Mouse (Mus musculus): Measurements from ENCODE around the gene Grik5.
"Not testable (repeated sequence)": the region's sequence is repeated elsewhere in the genome, so short reads cannot be mapped to it uniquely, and the experiment has no call there.

Gene Grik5

DNA sequence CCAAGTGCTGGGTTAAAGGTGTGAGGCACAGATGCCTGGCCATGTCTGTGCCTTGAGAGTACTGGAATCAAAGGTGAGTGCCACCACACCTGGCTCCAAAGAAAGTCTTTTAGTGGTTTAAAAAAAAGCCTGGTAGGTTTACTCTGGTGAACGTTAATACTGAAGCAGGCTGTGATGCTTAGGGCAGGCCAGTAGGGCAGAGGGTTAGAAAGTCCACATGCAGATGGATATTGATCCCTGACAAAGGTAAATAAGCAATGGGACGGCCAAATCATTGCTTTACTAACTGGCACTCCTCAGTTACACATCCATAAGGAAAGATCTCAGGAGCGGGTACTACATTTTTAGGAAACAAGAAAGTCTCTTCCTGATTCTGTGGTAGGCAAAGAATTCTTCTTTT lies 19.6 kb downstream of the Grik5 start:
- in situ Hi-C loops (cut with MboI; ENCODE audit: low pct_unique_long_range_greater_than_20kb in 1 of 2, low sequenced_read_pairs in 2 of 2, unreplicated experiment in 1 of 2) = no loop called here

GRCm38 (mm10) chr7:25049295-25049930 lies 22.7 kb downstream of the Grik5 start:
- in situ Hi-C loops (cut with MboI; ENCODE audit: low pct_unique_long_range_greater_than_20kb in 1 of 2, low sequenced_read_pairs in 2 of 2, unreplicated experiment in 1 of 2) = no loop called here

DNA sequence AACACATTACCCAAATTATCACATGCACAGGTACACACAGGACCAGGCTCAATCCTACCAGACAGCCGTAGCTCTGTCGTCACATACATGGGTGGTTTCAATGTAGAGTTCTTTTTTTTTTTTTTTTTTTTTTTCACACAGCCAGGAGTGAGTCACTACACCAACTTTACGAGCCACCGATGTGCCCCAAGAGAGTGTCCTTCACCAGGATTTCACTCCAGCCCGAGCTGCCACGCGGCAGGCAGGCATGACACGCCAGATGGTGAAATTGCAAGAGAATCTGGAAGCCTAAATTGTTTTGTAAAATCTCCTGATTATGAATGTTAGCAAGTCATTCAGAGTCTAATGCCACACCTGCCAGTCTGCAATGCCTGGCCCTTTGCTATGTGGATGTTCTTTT lies 24.8 kb downstream of the Grik5 start:
- in situ Hi-C loops (cut with MboI; ENCODE audit: low pct_unique_long_range_greater_than_20kb in 1 of 2, low sequenced_read_pairs in 2 of 2, unreplicated experiment in 1 of 2) = no loop called here

DNA sequence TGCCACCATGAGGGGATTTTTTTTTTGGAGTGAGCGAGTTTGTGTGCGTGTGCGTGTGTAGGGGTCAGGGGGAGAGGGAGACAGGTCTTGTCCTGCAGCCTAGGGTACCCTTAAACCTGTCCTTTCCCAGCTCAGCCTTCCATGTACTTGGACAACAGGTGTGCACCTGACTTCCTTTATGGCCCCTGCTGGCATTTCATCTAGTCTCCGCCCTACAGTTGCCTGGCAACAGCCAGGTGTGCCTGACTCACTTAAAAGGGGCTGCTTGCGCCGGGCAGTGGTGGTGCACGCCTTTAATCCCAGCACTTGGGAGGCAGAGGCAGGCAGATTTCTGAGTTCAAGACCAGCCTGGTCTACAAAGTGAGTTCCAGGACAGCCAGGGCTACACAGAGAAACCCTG lies 27.5 kb downstream of the Grik5 start:
- in situ Hi-C loops (cut with MboI; ENCODE audit: low pct_unique_long_range_greater_than_20kb in 1 of 2, low sequenced_read_pairs in 2 of 2, unreplicated experiment in 1 of 2) = not testable (repeated sequence)

DNA sequence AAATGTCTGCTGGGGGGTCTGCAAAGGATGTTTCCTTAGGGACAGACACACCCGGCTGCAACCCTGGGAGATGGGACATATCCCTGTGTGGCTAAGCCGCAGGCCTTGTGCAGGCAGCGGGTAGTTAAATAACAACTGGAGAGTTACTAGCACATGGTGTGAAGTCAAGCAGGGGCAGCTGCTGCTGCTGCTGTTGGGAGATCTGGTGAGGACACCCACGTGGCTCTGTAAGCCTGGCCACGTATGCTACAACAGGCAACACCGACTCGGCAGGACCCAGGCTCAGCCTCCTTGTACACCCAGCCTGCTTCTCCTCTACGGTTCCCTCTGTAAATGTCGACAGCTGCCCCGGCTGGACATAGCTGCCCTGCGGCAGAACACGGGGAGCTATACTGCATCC lies 30.2 kb downstream of the Grik5 start:
- in situ Hi-C loops (cut with MboI; ENCODE audit: low pct_unique_long_range_greater_than_20kb in 1 of 2, low sequenced_read_pairs in 2 of 2, unreplicated experiment in 1 of 2) = no loop called here

- in situ Hi-C loops (cut with MboI; ENCODE audit: low pct_unique_long_range_greater_than_20kb in 1 of 2, low sequenced_read_pairs in 2 of 2, unreplicated experiment in 1 of 2) = no loop called here
These were observed 36.2 kb downstream of the Grik5 start for GRCm38 (mm10) chr7:25035916-25036315.

GRCm38 (mm10) chr7:25034796-25035195 lies 37.4 kb downstream of the Grik5 start:
- in situ Hi-C loops (cut with MboI; ENCODE audit: low pct_unique_long_range_greater_than_20kb in 1 of 2, low sequenced_read_pairs in 2 of 2, unreplicated experiment in 1 of 2) = no loop called here

DNA sequence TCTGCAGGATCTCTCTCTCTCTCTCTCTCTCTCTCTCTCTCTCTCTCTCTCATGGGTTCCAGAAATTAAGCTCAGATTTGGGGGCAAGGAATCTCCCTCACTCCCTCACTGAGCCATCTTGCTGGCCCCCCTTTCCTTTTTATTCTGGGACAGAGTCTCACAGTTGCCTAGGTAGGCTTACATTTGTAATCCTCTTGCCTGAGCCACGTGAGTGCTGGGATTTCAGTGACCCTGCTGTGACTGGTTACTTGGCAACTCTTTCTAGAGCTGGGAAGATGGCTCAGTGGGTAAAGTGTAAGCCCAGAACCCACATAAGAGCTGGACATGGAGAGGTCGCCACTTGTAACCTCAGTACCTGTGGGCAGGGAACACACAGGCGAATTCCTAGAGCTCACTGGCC lies 40.6 kb downstream of the Grik5 start:
- in situ Hi-C loops (cut with MboI; ENCODE audit: low pct_unique_long_range_greater_than_20kb in 1 of 2, low sequenced_read_pairs in 2 of 2, unreplicated experiment in 1 of 2) = no loop called here

DNA sequence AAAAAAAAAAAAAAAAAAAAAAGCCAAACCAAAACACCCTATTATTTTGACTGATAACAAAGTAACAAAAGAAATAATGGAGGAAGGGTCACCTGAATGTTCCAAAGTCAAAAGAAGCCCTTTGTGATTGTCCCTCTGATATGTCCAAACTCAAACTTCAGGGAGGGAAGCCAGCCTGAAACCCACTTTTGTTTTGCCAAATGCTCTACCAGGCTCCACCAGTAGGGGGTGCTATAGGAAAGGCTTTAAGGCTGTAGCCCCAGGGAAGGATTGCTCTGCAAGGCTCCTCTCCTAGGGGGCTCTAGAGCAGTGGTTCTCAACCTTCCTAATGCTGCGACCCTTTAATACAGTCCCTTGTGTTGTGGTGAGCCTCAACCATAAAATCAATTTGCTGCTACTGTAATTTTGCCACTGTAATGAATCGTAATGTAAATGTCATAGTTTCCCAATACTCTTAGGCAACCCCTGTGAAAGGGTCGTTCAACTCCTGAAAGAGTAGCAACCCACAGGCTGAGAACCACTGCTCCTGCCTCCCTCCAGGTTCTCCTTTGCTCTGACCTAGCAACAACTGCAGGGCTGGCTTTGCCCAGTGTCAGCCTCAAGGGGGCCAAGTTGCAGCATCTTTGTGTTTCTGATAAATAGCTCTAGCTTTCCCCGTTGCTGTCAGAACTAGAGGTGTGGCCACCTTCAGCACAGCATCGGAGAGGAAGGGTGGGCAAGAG lies 42.0 kb downstream of the Grik5 start:
- in situ Hi-C loops (cut with MboI; ENCODE audit: low pct_unique_long_range_greater_than_20kb in 1 of 2, low sequenced_read_pairs in 2 of 2, unreplicated experiment in 1 of 2) = no loop called here

DNA sequence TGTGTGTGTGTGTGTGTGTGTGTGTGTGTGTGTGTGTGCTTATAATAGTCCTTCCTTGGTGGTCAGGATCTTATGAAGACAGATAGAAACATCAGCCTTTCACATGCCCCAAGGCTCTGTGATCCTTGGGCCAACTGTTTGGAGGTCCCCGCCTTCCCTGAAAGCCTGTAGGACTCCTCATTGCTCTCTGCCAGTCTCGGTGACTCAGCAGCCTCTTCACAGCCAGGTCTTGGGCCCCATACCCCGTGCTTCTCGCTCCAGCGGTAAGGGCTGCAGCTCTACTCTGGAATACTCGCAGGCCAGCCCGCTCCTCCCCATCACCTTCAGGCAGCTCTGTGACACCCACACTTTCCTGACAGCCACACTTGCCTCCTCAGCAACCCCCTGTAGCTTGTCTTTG lies 45.7 kb downstream of the Grik5 start:
- in situ Hi-C loops (cut with MboI; ENCODE audit: low pct_unique_long_range_greater_than_20kb in 1 of 2, low sequenced_read_pairs in 2 of 2, unreplicated experiment in 1 of 2) = no loop called here

DNA sequence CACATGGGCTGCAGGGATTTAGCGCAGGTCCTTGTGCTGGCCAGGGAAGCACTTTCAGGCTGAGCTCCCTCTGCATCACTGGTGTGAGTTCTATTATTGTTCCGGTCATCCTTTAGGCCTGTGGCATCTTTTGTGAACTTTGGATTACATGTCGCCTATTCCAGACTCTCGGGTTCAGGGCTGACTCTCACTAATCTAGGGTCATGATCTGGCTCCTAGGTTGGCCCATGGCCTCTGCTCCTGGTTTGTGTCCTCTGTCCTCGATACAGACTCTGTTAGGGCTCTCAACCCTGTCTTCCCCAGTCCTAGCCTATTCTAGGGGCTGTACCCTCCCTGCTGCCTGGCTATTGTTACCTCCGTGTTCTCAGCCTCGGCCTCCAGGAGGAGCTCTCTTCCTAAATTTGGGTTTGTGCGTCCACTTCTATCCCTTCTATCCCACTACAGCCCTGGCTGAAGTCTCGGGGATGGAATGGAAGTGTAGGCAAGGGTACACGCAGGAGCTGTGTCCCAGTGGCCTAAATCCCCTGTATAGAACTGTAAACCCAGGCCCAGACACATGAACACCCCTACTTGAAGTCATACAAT lies 46.2 kb downstream of the Grik5 start:
- in situ Hi-C loops (cut with MboI; ENCODE audit: low pct_unique_long_range_greater_than_20kb in 1 of 2, low sequenced_read_pairs in 2 of 2, unreplicated experiment in 1 of 2) = no loop called here

- in situ Hi-C loops (cut with MboI; ENCODE audit: low pct_unique_long_range_greater_than_20kb in 1 of 2, low sequenced_read_pairs in 2 of 2, unreplicated experiment in 1 of 2) = loop anchor here in 1 of 2 experiments (25.0 kb wide), 1 partner anchor 101 kb away; no protein-coding TSS in a partner anchor
These were observed 60.6 kb downstream of the Grik5 start for GRCm38 (mm10) chr7:25011592-25011991.

DNA sequence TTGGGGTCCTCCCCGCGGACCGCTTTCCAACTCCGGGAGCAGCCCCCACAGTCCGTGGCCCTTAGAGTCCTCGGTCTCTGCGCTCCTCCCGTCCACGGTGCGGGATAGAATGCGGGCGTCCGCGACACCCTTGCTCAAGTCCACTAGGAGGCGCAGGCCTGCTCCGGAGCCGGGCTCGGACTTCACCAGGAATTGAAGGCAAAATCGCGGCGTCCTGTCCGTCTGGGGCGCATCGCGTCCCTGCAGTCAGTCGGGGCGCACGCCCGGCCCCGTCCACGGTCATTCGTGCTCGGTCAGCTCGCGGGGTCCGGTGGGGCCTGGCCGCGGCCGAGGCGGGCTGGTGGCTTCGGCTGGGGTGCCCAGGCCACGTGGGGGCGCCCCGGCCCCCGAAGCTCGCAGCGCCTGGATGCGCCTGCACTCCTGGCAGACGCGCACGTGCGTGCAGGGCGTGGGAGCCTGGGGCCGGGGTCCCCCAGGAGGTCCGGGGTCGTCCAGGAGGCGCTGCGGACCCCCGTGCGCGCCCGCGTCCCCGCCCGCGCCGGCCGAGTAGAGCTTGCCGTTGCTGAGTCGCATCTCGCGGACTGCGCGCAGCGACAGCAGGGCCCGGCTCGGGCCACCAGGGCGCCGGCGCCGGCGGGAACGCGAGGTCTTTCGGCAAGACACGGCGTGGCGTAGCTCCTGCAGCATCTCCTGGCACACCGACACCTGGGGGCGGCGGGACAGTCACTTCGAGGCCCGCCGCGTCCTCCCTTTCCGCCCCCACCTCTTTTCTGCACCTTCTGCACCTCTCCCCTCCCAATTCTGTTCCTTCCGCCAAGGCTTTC lies 61.8 kb downstream of the Grik5 start:
- in situ Hi-C loops (cut with MboI; ENCODE audit: low pct_unique_long_range_greater_than_20kb in 1 of 2, low sequenced_read_pairs in 2 of 2, unreplicated experiment in 1 of 2) = loop anchor here in 1 of 2 experiments (25.0 kb wide), 1 partner anchor 102 kb away; no protein-coding TSS in a partner anchor

DNA sequence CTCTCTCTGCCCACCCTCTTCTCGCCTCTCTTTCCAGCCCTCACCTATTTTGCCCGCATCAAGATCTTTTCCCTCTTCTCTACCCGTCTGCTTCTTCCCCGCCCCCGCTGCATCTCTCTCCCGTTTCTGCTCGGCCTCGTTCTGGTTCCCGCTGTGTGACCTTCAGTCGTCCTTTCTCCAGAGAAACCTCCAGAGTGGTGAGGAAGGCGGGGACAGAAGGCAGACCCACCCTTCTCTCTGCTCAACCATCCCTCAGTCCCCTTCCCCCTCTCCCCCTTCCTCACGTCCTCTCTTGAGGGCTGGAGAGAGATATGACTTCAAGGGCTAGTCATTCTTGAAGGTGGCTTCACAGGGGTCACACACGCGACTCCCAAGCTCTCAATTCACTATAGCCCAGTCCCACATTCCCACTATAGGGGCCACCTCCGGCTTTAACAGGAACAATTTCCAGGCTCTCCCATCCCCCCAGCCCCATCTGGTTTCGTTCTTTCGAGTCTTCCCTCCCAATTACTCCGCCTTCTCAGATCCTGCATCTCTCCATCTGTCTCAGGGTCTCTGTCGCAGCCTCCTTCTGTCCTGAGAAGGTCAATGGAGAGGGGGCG lies 62.9 kb downstream of the Grik5 start:
- in situ Hi-C loops (cut with MboI; ENCODE audit: low pct_unique_long_range_greater_than_20kb in 1 of 2, low sequenced_read_pairs in 2 of 2, unreplicated experiment in 1 of 2) = loop anchor here in 1 of 2 experiments (25.0 kb wide), 1 partner anchor 103 kb away; no protein-coding TSS in a partner anchor

DNA sequence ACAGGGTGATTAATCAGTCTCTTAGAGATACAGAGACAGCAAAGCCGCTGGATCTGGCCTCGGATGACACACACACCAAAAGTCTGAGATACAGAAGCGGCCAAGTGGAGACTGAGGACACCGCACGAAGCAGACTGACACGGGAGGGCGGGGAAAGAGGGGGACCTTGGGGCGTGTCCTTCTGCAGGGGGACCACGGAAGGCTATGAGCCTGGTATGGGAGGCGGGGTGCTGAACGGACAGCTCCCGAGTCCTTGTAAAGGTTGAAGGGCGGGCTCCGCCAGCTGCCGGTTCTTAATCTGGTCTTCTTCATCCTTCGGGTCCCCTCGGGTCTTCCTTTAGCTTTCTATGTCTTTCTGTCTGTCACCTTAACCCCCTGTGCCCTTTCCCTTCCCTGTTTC lies 63.5 kb downstream of the Grik5 start:
- in situ Hi-C loops (cut with MboI; ENCODE audit: low pct_unique_long_range_greater_than_20kb in 1 of 2, low sequenced_read_pairs in 2 of 2, unreplicated experiment in 1 of 2) = loop anchor here in 1 of 2 experiments (25.0 kb wide), 1 partner anchor 104 kb away; no protein-coding TSS in a partner anchor

- in situ Hi-C loops (cut with MboI; ENCODE audit: low pct_unique_long_range_greater_than_20kb in 1 of 2, low sequenced_read_pairs in 2 of 2, unreplicated experiment in 1 of 2) = loop anchor here in 1 of 2 experiments (25.0 kb wide), 1 partner anchor 105 kb away; no protein-coding TSS in a partner anchor
These were observed 64.4 kb downstream of the Grik5 start for GRCm38 (mm10) chr7:25007609-25008374.

DNA sequence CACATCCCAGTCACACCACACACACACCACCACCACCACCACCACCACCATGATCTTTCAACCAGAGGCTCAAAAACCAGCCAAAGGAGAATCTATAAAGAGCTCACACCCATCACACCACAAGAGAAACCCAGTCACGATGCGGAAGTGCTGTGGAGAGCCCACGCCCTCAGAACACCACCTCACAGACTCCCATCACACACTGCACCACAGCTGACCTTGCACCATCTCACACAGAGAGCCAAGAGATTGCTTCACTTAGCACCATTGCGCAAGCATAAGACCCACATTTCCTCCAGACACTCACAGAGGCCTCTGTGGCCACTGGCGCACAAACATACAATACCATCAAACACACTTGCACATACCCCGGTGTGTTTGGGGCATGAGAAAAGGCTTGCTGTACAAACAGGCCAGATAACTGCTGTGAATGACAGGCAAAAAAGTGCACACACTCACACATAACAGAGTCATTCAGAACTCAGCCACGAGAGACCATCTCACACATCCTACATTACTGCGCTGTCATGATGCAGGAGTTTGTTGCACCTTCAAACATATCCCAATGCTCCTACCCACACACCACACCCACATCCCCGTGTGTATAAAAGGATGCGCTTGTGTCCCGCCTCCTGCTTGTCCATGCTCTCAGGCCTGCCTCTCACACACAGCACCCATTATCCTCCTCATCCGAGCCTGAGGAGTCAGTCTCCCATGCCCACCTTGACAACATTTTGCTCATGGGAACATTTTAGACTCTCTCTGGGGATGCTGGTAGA lies 65.4 kb downstream of the Grik5 start:
- in situ Hi-C loops (cut with MboI; ENCODE audit: low pct_unique_long_range_greater_than_20kb in 1 of 2, low sequenced_read_pairs in 2 of 2, unreplicated experiment in 1 of 2) = loop anchor here in 1 of 2 experiments (25.0 kb wide), 1 partner anchor 106 kb away; no protein-coding TSS in a partner anchor
